Mouse (Mus musculus): ENCODE results near the gene Fam19a5. TPM values are rescaled to one million over a fixed set of nuclear protein-coding genes. Genes with fewer than 3 reads are reported as not detected.
A peak's percentile ranks its signal among the peaks of the same experiment; 100 is the strongest.

Gene Fam19a5
- polyA plus RNA-seq, 1 experiment from 2014 or later = 3.6 TPM

- Histone ChIP-seq H3K27me3 (ENCODE audit: control insufficient read depth, insufficient read depth, low read length) (no peaks in the 10 kb centered on the region), H3K4me1 (ENCODE audit: control insufficient read depth, insufficient read depth, low read length) (no peaks in the 10 kb centered on the region), H3K36me3 (ENCODE audit: control insufficient read depth, insufficient read depth, low read length) (no peaks in the 10 kb centered on the region), H3K4me3 (ENCODE audit: low read depth, low read length) (no peak overlapping the region), H3K9ac (replicated peaks; ENCODE audit: low read depth, low read length) (no peak overlapping the region), H3K9me3 (ENCODE audit: control insufficient read depth, low read depth, low read length) (no peaks in the 10 kb centered on the region), H3K4me2 (replicated peaks; ENCODE audit: low read depth, low read length) (no peak overlapping the region), H3K27ac (ENCODE audit: low read length) (no peak overlapping the region)
- 88% methylated on average over 4 of the region's 4 CpGs for WGBS
- ATAC-seq (ENCODE audit: insufficient number of reproducible peaks, insufficient read depth, low FRiP score, low read depth) = no peak
Measured at GRCm38 (mm10) chr15:87598636-87599035, 54.5 kb downstream of the Fam19a5 start.

GRCm38 (mm10) chr15:87603316-87603715 is 59.2 kb downstream of the Fam19a5 start:
- Histone ChIP-seq H3K9ac (replicated peaks; ENCODE audit: low read depth, low read length) (no peak overlapping the region), H3K36me3 (ENCODE audit: control insufficient read depth, insufficient read depth, low read length) (no peaks in the 10 kb centered on the region), H3K9me3 (ENCODE audit: control insufficient read depth, low read depth, low read length) (no peaks in the 10 kb centered on the region), H3K4me2 (replicated peaks; ENCODE audit: low read depth, low read length) (no peak overlapping the region), H3K27ac (ENCODE audit: low read length) (no peak overlapping the region), H3K4me3 (ENCODE audit: low read depth, low read length) (no peak overlapping the region), H3K27me3 (ENCODE audit: control insufficient read depth, insufficient read depth, low read length) (no peaks in the 10 kb centered on the region), H3K4me1 (ENCODE audit: control insufficient read depth, insufficient read depth, low read length) (no peaks in the 10 kb centered on the region)
- 87% methylated on average over 1 of the region's 1 CpGs for WGBS
- ATAC-seq (ENCODE audit: insufficient number of reproducible peaks, insufficient read depth, low FRiP score, low read depth) = no peak

- no peak for ATAC-seq (ENCODE audit: insufficient number of reproducible peaks, insufficient read depth, low FRiP score, low read depth)
- H3K36me3 ChIP-seq (ENCODE audit: control insufficient read depth, insufficient read depth, low read length) = no peaks in the 10 kb centered on the region
- WGBS = 64% methylated on average over 9 of the region's 9 CpGs
- H3K4me3 ChIP-seq (ENCODE audit: low read depth, low read length) = no peak overlapping the region
- H3K27me3 ChIP-seq (ENCODE audit: control insufficient read depth, insufficient read depth, low read length) = no peaks in the 10 kb centered on the region
- no peak overlapping the region for H3K9ac ChIP-seq (replicated peaks; ENCODE audit: low read depth, low read length)
- H3K9me3 ChIP-seq (ENCODE audit: control insufficient read depth, low read depth, low read length) = no peaks in the 10 kb centered on the region
- H3K4me2 ChIP-seq (replicated peaks; ENCODE audit: low read depth, low read length) = no peak overlapping the region
- no peak overlapping the region for H3K27ac ChIP-seq (ENCODE audit: low read length)
- H3K4me1 ChIP-seq (ENCODE audit: control insufficient read depth, insufficient read depth, low read length) = no peaks in the 10 kb centered on the region
Measured at GRCm38 (mm10) chr15:87605504-87606280, 61.6 kb downstream of the Fam19a5 start.

- 85% methylated on average over 10 of the region's 10 CpGs for WGBS
Measured at GRCm38 (mm10) chr15:87606702-87607101, 62.6 kb downstream of the Fam19a5 start.

GRCm38 (mm10) chr15:87609236-87609635 is 65.1 kb downstream of the Fam19a5 start:
- no peak overlapping the region for H3K9ac ChIP-seq (replicated peaks; ENCODE audit: low read depth, low read length)
- no peak overlapping the region for H3K4me3 ChIP-seq (ENCODE audit: low read depth, low read length)
- 78% methylated on average over 1 of the region's 1 CpGs for WGBS
- H3K4me1 ChIP-seq (ENCODE audit: control insufficient read depth, insufficient read depth, low read length) = no peaks in the 10 kb centered on the region
- H3K27me3 ChIP-seq (ENCODE audit: control insufficient read depth, insufficient read depth, low read length) = no peaks in the 10 kb centered on the region
- H3K9me3 ChIP-seq (ENCODE audit: control insufficient read depth, low read depth, low read length) = no peaks in the 10 kb centered on the region
- H3K36me3 ChIP-seq (ENCODE audit: control insufficient read depth, insufficient read depth, low read length) = no peaks in the 10 kb centered on the region
- no peak overlapping the region for H3K27ac ChIP-seq (ENCODE audit: low read length)
- no peak for ATAC-seq (ENCODE audit: insufficient number of reproducible peaks, insufficient read depth, low FRiP score, low read depth)
- H3K4me2 ChIP-seq (replicated peaks; ENCODE audit: low read depth, low read length) = no peak overlapping the region

More at GRCm38 (mm10) chr15:87606702-87607101, 62.6 kb downstream of the Fam19a5 start:
- H3K9ac ChIP-seq (replicated peaks; ENCODE audit: low read depth, low read length) = no peak overlapping the region
- no peaks in the 10 kb centered on the region for H3K36me3 ChIP-seq (ENCODE audit: control insufficient read depth, insufficient read depth, low read length)
- no peak overlapping the region for H3K27ac ChIP-seq (ENCODE audit: low read length)
- no peak overlapping the region for H3K4me2 ChIP-seq (replicated peaks; ENCODE audit: low read depth, low read length)
- H3K4me3 ChIP-seq (ENCODE audit: low read depth, low read length) = no peak overlapping the region
- no peak for ATAC-seq (ENCODE audit: insufficient number of reproducible peaks, insufficient read depth, low FRiP score, low read depth)
- no peaks in the 10 kb centered on the region for H3K9me3 ChIP-seq (ENCODE audit: control insufficient read depth, low read depth, low read length)
- no peaks in the 10 kb centered on the region for H3K27me3 ChIP-seq (ENCODE audit: control insufficient read depth, insufficient read depth, low read length)
- no peaks in the 10 kb centered on the region for H3K4me1 ChIP-seq (ENCODE audit: control insufficient read depth, insufficient read depth, low read length)

GRCm38 (mm10) chr15:87623966-87624609 is 80.0 kb downstream of the Fam19a5 start:
- no peaks in the 10 kb centered on the region for H3K36me3 ChIP-seq (ENCODE audit: control insufficient read depth, insufficient read depth, low read length)
- no peak overlapping the region for H3K27ac ChIP-seq (ENCODE audit: low read length)
- peak; percentile 88 for ATAC-seq (ENCODE audit: insufficient number of reproducible peaks, insufficient read depth, low FRiP score, low read depth)
- H3K4me3 ChIP-seq (ENCODE audit: low read depth, low read length) = peak overlapping the region; percentile 48
- no peaks in the 10 kb centered on the region for H3K9me3 ChIP-seq (ENCODE audit: control insufficient read depth, low read depth, low read length)
- peak overlapping the region; percentile 48 for H3K9ac ChIP-seq (replicated peaks; ENCODE audit: low read depth, low read length)
- peaks cover 12% of the 10 kb centered on the region; the same call in 1 of the 2 replicates for H3K27me3 ChIP-seq (ENCODE audit: control insufficient read depth, insufficient read depth, low read length)
- H3K4me1 ChIP-seq (ENCODE audit: control insufficient read depth, insufficient read depth, low read length) = peaks cover 4% of the 10 kb centered on the region; the same call in 1 of the 2 replicates
- peak overlapping the region; percentile 93 for H3K4me2 ChIP-seq (replicated peaks; ENCODE audit: low read depth, low read length)
- WGBS = under 1% methylated on average over 52 of the region's 86 CpGs

GRCm38 (mm10) chr15:87624610-87625091 is 80.6 kb downstream of the Fam19a5 start:
- Histone ChIP-seq H3K36me3 (ENCODE audit: control insufficient read depth, insufficient read depth, low read length) (no peaks in the 10 kb centered on the region), H3K27me3 (ENCODE audit: control insufficient read depth, insufficient read depth, low read length) (peaks cover 12% of the 10 kb centered on the region; the same call in 1 of the 2 replicates), H3K9me3 (ENCODE audit: control insufficient read depth, low read depth, low read length) (no peaks in the 10 kb centered on the region), H3K27ac (ENCODE audit: low read length) (no peak overlapping the region), H3K9ac (replicated peaks; ENCODE audit: low read depth, low read length) (peak overlapping the region; percentile 48), H3K4me3 (ENCODE audit: low read depth, low read length) (peak overlapping the region; percentile 48), H3K4me2 (replicated peaks; ENCODE audit: low read depth, low read length) (peak overlapping the region; percentile 93), H3K4me1 (ENCODE audit: control insufficient read depth, insufficient read depth, low read length) (peaks cover 4% of the 10 kb centered on the region; the same call in 1 of the 2 replicates)
- under 1% methylated on average over 44 of the region's 76 CpGs for WGBS
- ATAC-seq (ENCODE audit: insufficient number of reproducible peaks, insufficient read depth, low FRiP score, low read depth) = peak; percentile 53; the same call in 1 of the 2 replicates

GRCm38 (mm10) chr15:87625236-87626023 is 81.3 kb downstream of the Fam19a5 start:
- H3K27me3 ChIP-seq (ENCODE audit: control insufficient read depth, insufficient read depth, low read length) = peaks cover 12% of the 10 kb centered on the region; the same call in 1 of the 2 replicates
- H3K4me2 ChIP-seq (replicated peaks; ENCODE audit: low read depth, low read length) = peak overlapping the region; percentile 93
- 0% methylated on average over 64 of the region's 68 CpGs for WGBS
- no peaks in the 10 kb centered on the region for H3K36me3 ChIP-seq (ENCODE audit: control insufficient read depth, insufficient read depth, low read length)
- no peaks in the 10 kb centered on the region for H3K9me3 ChIP-seq (ENCODE audit: control insufficient read depth, low read depth, low read length)
- no peak overlapping the region for H3K27ac ChIP-seq (ENCODE audit: low read length)
- peak overlapping the region; percentile 48; the same call in 1 of the 2 replicates for H3K9ac ChIP-seq (replicated peaks; ENCODE audit: low read depth, low read length)
- H3K4me1 ChIP-seq (ENCODE audit: control insufficient read depth, insufficient read depth, low read length) = peaks cover 4% of the 10 kb centered on the region; the same call in 1 of the 2 replicates
- peak; percentile 80 for ATAC-seq (ENCODE audit: insufficient number of reproducible peaks, insufficient read depth, low FRiP score, low read depth)
- peak overlapping the region; percentile 48 for H3K4me3 ChIP-seq (ENCODE audit: low read depth, low read length)
